Mouse (Mus musculus) bone marrow macrophage, adult 2 months (primary cell): ENCODE measurements around the gene Ndrg2. TPM values are rescaled to one million over a fixed set of nuclear protein-coding genes. Genes with fewer than 3 reads are reported as not detected.

Source experiments
- H3K27ac ChIP-seq: 2 replicates; pipeline ENCODE4 v1.5.1; 2012; ENCODE audit warnings: low read depth, low read length; ENCODE audit not compliant: insufficient read depth
- H3K4me1 ChIP-seq: 2 replicates; pipeline ENCODE4 v1.6.1; 2012; ENCODE audit warnings: low read length; ENCODE audit not compliant: control insufficient read depth, insufficient read depth
- H3K4me3 ChIP-seq: 2 replicates; pipeline ENCODE4 v1.5.1; 2012; ENCODE audit warnings: mild to moderate bottlenecking, low read length, moderate library complexity; ENCODE audit not compliant: insufficient read depth
- CTCF ChIP-seq: IDR thresholded peaks from 2 replicates; pipeline ENCODE4 v1.5.1; 2012; ENCODE audit warnings: low read depth, mild to moderate bottlenecking, low read length, moderate library complexity
- POLR2A ChIP-seq: IDR thresholded peaks from 2 replicates; pipeline ENCODE4 v1.6.1; 2012; ENCODE audit warnings: mild to moderate bottlenecking, low read depth, low read length, borderline replicate concordance
- polyA plus RNA-seq: library from polyadenylated mRNA; stranded (reverse); fragments of >200 nt; gene quantifications from 2 replicates; pipeline ENCODE4 v1.2.4, GENCODE M21; 2012; ENCODE audit not compliant: missing spikeins, insufficient read depth, insufficient read length

Gene Ndrg2
- polyA plus RNA-seq, result 0.91 and 2.5 TPM in 2 replicates

- no peak for TF ChIP-seq CTCF
- TF ChIP-seq POLR2A, result no peak
- peaks cover 16% of the 10 kb centered on the region for H3K4me1 ChIP-seq
- no peak within 1 kb of the TSS for H3K27ac ChIP-seq
- H3K4me3 ChIP-seq, result peak within 1 kb of the TSS; percentile 49
These were observed at the start of gene Ndrg2 for GRCm38 (mm10) chr14:51913960-51914762. Ndrg2 (minus strand) TSS chr14:51914158.

GRCm38 (mm10) chr14:51960316-51960715 is 46.4 kb upstream of the Ndrg2 start:
- TF ChIP-seq CTCF, result no peak
- no peak for TF ChIP-seq POLR2A
- H3K4me1 ChIP-seq, result no peaks in the 10 kb centered on the region
- H3K4me3 ChIP-seq, result no peak overlapping the region
- no peak overlapping the region for H3K27ac ChIP-seq

- Histone ChIP-seq H3K27ac (no peak overlapping the region), H3K4me1 (peaks cover 13% of the 10 kb centered on the region), H3K4me3 (no peak overlapping the region)
- TF ChIP-seq CTCF, result no peak
- no peak for TF ChIP-seq POLR2A
These were observed 29.4 kb upstream of the Ndrg2 start for GRCm38 (mm10) chr14:51943336-51943735.

- Histone ChIP-seq H3K4me1 (peaks cover 13% of the 10 kb centered on the region), H3K27ac (no peak overlapping the region), H3K4me3 (no peak overlapping the region)
- TF ChIP-seq POLR2A (no peak), CTCF (no peak)
These were observed 28.3 kb upstream of the Ndrg2 start for GRCm38 (mm10) chr14:51942236-51942635.

- no peak overlapping the region for H3K27ac ChIP-seq
- peaks cover 13% of the 10 kb centered on the region for H3K4me1 ChIP-seq
- TF ChIP-seq POLR2A (no peak), CTCF (no peak)
- H3K4me3 ChIP-seq, result no peak overlapping the region
These were observed 27.6 kb upstream of the Ndrg2 start for GRCm38 (mm10) chr14:51941577-51941976.

GRCm38 (mm10) chr14:51940944-51941560 is 27.1 kb upstream of the Ndrg2 start:
- H3K4me3 ChIP-seq, result no peak overlapping the region
- H3K4me1 ChIP-seq, result peaks cover 13% of the 10 kb centered on the region
- H3K27ac ChIP-seq, result no peak overlapping the region
- no peak for TF ChIP-seq POLR2A
- TF ChIP-seq CTCF, result no peak

- no peak overlapping the region for H3K27ac ChIP-seq
- TF ChIP-seq POLR2A (no peak), CTCF (no peak)
- H3K4me3 ChIP-seq, result no peak overlapping the region
- H3K4me1 ChIP-seq, result peaks cover 13% of the 10 kb centered on the region
These were observed 25.0 kb upstream of the Ndrg2 start for GRCm38 (mm10) chr14:51939005-51939404.

- Histone ChIP-seq H3K4me3 (no peak overlapping the region), H3K27ac (no peak overlapping the region), H3K4me1 (no peaks in the 10 kb centered on the region)
- TF ChIP-seq CTCF, result no peak
- no peak for TF ChIP-seq POLR2A
These were observed 18.4 kb upstream of the Ndrg2 start for GRCm38 (mm10) chr14:51932092-51933020.

- H3K27ac ChIP-seq, result no peak overlapping the region
- no peak overlapping the region for H3K4me3 ChIP-seq
- no peaks in the 10 kb centered on the region for H3K4me1 ChIP-seq
- peak; percentile 37; the same call in 1 of the 2 replicates for TF ChIP-seq CTCF
- TF ChIP-seq POLR2A, result no peak
These were observed 16.9 kb upstream of the Ndrg2 start for GRCm38 (mm10) chr14:51930824-51931223.

GRCm38 (mm10) chr14:51929968-51930367 is 16.0 kb upstream of the Ndrg2 start:
- H3K4me3 ChIP-seq, result no peak overlapping the region
- no peak for TF ChIP-seq CTCF
- no peak for TF ChIP-seq POLR2A
- H3K27ac ChIP-seq, result no peak overlapping the region
- no peaks in the 10 kb centered on the region for H3K4me1 ChIP-seq
